Mouse (Mus musculus) embryonic facial prominence, embryonic 15.5 days (tissue): ENCODE results near the gene Gm47995. TPM values are rescaled to one million over a fixed set of nuclear protein-coding genes. Genes with fewer than 3 reads are reported as not detected.
"Not testable (repeated sequence)": the region's sequence is repeated elsewhere in the genome, so short reads cannot be mapped to it uniquely, and the experiment has no call there.

Experiments
- ATAC-seq: fragments of 200-750 bp; cut with Nextera tagmentation; 2 replicates; pipeline ENCODE4 v1.8.0; 2017; ENCODE audit warnings: low read depth, moderate TSS enrichment; ENCODE audit not compliant: insufficient number of reproducible peaks, low FRiP score, low TSS enrichment
- H3K27ac ChIP-seq: fragments of 300-500 bp; sonication (generic); replicated peaks from 2 replicates; pipeline ENCODE4 v1.5.1; 2015; ENCODE audit warnings: mild to moderate bottlenecking, inconsistent platforms
- H3K27me3 ChIP-seq: fragments of 300-500 bp; sonication (generic); 2 replicates; pipeline ENCODE4 v1.6.1; 2015; ENCODE audit warnings: inconsistent platforms
- H3K36me3 ChIP-seq: fragments of 300-500 bp; sonication (generic); 2 replicates; pipeline ENCODE4 v1.6.1; 2015; ENCODE audit warnings: mild to moderate bottlenecking, inconsistent platforms
- H3K4me1 ChIP-seq: fragments of 300-500 bp; sonication (generic); 2 replicates; pipeline ENCODE4 v1.6.1; 2015; ENCODE audit warnings: inconsistent platforms
- H3K4me2 ChIP-seq: fragments of 300-500 bp; sonication (generic); replicated peaks from 2 replicates; pipeline ENCODE4 v1.6.1; 2015; ENCODE audit warnings: mild to moderate bottlenecking, inconsistent platforms
- H3K4me3 ChIP-seq: fragments of 300-500 bp; sonication (generic); replicated peaks from 2 replicates; pipeline ENCODE4 v1.5.1; 2015; ENCODE audit warnings: mild to moderate bottlenecking, inconsistent platforms
- H3K9ac ChIP-seq: fragments of 300-500 bp; sonication (generic); 2 replicates; pipeline ENCODE4 v1.6.1; 2015; ENCODE audit warnings: inconsistent platforms
- H3K9me3 ChIP-seq: fragments of 300-500 bp; sonication (generic); replicated peaks from 2 replicates; pipeline ENCODE4 v1.6.1; 2016; ENCODE audit warnings: inconsistent platforms
- WGBS: fragments of 180-500 bp; shearing (Covaris S2); methylation state at CpG from one replicate; pipeline ENCODE4 v1.1.7; 2015; 5-methylcytosine and 5-hydroxymethylcytosine counted together
- polyA plus RNA-seq: library from polyadenylated mRNA; unstranded; fragments of >200 nt; fragmentation: Nextera tagmentation; extraction: Ambion mirVana; gene quantifications from 2 replicates; pipeline ENCODE4 v1.2.1, GENCODE M21; 2015

Gene Gm47995
- not detected in 2 replicates for polyA plus RNA-seq

DNA sequence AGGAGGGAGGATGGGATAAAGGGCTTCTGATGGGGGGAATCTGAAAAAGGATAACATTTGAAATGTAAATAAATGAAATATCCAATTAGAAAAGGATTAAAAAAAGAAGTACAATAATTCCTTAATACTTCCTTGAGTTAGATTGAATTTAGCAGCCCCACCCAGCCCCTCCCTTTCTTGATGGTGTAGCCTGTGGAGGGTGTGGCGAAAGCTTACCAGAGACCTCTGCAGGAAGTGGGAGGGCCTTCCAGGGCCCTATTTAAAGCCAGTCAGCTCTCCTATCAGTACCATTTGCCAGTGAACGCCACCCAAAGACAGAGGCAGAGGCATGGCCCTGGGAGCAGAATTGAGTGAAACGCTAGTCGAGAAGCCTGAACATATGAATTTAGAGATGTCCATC, at the start of gene Gm47995:
Gm47995 (plus strand) TSS at position 329 of the 400 bp plus-strand sequence.
- not testable (repeated sequence) for H3K36me3 ChIP-seq, H3K4me3 ChIP-seq, H3K27ac ChIP-seq, H3K9ac ChIP-seq, ATAC-seq, H3K4me2 ChIP-seq, H3K4me1 ChIP-seq, H3K27me3 ChIP-seq, H3K9me3 ChIP-seq
- WGBS, result 65% methylated on average over 2 of the region's 4 CpGs

DNA sequence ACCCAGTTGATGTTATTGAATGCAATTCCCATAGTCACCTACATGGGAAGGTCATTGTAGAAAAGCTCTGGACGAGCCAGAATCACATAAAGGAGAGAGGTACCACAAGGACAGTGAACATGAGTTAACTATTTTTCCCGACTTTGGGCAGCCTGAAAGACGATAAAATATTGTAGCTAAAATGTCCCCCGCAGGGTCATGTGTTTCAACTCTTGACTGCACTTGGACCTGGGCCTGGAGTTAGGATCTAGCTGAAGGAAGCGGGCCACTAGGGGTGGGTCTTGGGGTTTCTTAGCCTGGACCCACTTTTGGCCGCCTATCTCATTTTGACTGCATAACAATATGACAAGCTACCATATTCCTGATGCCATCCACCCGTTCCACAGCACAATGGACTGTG, 48.0 kb upstream of the Gm47995 start:
- Histone ChIP-seq H3K4me3 (no peak overlapping the region), H3K4me2 (no peak overlapping the region), H3K36me3 (no peaks in the 10 kb centered on the region), H3K27ac (no peak overlapping the region), H3K9ac (no peak overlapping the region), H3K9me3 (no peaks in the 10 kb centered on the region), H3K27me3 (no peaks in the 10 kb centered on the region), H3K4me1 (peaks cover 7% of the 10 kb centered on the region; the same call in 1 of the 2 replicates)
- no peak for ATAC-seq
- 90% methylated on average over 7 of the region's 7 CpGs for WGBS

DNA sequence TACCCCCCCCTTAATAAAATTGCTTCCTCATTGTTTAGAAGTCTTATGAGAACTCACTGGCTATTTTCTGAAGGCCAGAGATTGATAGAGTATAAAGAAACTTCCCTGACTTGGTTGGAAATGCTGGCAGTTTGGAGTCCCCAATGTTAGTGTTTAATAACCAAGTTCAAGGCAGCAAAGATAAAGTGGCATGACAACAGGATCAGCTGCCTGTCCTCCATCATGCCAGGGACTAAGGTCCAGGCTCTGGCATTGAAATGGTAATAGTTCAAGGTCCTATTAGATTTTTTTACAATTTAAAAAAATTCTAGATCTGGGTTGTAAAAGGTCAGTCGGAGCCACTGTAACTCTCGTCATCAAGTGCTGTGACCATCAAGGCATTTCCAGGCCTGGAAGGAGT, 47.2 kb upstream of the Gm47995 start:
- Histone ChIP-seq H3K4me3 (no peak overlapping the region), H3K27me3 (no peaks in the 10 kb centered on the region), H3K9me3 (no peaks in the 10 kb centered on the region), H3K36me3 (no peaks in the 10 kb centered on the region), H3K4me1 (peaks cover 7% of the 10 kb centered on the region; the same call in 1 of the 2 replicates), H3K4me2 (no peak overlapping the region), H3K27ac (no peak overlapping the region), H3K9ac (no peak overlapping the region)
- no peak for ATAC-seq
- 61% methylated on average over 2 of the region's 2 CpGs for WGBS

DNA sequence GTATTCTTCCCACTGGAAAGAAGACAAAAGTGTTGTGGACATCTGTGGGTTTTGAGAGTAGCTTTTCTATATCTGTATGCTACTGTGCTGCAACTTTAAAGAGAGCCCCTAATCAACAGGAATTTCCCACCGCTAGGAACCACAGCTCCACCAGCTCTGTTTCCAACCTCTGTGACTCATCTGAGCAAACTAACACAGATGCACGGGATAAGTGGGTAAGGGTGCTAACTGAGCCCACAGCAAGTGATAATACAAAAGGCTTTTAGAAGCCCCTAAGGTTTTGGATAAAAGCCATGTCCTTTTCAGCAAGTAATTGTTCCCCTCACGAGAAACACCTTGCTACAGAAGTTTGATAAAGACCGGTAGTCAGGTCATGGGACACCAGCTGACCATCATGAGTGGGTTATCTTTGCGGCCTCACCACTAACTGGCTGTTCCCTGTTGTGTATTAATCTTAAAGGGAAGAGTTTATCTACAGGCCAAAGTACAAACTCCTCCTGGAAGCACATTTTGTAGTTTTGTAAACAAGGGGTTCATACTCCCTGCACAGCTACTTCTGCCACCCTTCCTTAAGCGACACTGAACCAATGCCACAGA, 45.1 kb upstream of the Gm47995 start:
- no peaks in the 10 kb centered on the region for H3K9me3 ChIP-seq
- no peak for ATAC-seq
- WGBS, result 68% methylated on average over 6 of the region's 6 CpGs
- H3K36me3 ChIP-seq, result no peaks in the 10 kb centered on the region
- H3K4me2 ChIP-seq, result no peak overlapping the region
- no peak overlapping the region for H3K9ac ChIP-seq
- H3K4me3 ChIP-seq, result no peak overlapping the region
- H3K4me1 ChIP-seq, result peaks cover 7% of the 10 kb centered on the region; the same call in 1 of the 2 replicates
- no peaks in the 10 kb centered on the region for H3K27me3 ChIP-seq
- H3K27ac ChIP-seq, result no peak overlapping the region

DNA sequence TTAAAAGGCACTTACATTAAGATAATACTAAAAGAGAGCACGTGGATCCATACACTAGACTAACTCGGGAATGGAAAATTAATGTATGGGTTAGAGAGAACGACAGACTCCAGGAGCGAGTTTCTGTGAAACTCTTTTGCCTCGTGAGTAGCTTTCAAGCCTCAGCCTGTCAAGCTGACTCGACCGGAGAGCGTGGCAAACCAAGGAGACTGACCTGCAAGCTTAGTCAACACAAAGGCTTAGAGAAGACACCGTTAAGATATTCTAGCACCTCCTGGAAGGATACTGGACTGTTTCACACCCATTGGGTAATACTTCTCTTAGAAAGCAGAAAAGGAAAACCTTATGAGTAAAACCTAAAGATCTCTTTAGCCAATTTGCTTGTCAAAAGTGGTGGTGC, 44.1 kb upstream of the Gm47995 start:
- WGBS, result 84% methylated on average over 9 of the region's 9 CpGs
- H3K27ac ChIP-seq, H3K4me2 ChIP-seq, ATAC-seq, H3K27me3 ChIP-seq, H3K9ac ChIP-seq, H3K4me3 ChIP-seq, H3K9me3 ChIP-seq, H3K4me1 ChIP-seq, H3K36me3 ChIP-seq: not testable (repeated sequence)

DNA sequence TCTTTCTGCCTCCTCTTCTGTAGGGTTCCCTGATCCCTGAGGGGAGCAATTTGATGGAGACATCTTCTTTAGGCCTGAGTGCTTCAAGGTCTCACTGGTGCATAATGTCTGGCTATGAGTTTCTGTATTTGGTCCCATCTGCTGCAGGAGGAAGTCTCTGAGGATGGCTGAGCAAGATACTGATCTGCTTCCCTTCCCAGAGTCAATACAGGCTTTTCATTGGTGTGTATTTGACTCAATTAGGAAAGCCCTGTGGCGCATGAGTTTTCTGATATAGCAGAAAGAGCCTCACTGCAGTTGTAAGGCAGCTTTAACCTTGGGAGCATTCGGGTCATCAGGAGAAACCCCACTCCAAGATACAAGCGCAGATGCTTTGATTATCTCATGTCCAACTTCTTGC, 42.1 kb upstream of the Gm47995 start:
- ATAC-seq, result no peak
- H3K36me3 ChIP-seq, result no peaks in the 10 kb centered on the region
- no peak overlapping the region for H3K27ac ChIP-seq
- H3K9me3 ChIP-seq, result no peaks in the 10 kb centered on the region
- no peak overlapping the region for H3K9ac ChIP-seq
- H3K4me1 ChIP-seq, result peaks cover 7% of the 10 kb centered on the region; the same call in 1 of the 2 replicates
- no peak overlapping the region for H3K4me3 ChIP-seq
- H3K4me2 ChIP-seq, result no peak overlapping the region
- no peaks in the 10 kb centered on the region for H3K27me3 ChIP-seq
- WGBS, result 92% methylated on average over 3 of the region's 3 CpGs

DNA sequence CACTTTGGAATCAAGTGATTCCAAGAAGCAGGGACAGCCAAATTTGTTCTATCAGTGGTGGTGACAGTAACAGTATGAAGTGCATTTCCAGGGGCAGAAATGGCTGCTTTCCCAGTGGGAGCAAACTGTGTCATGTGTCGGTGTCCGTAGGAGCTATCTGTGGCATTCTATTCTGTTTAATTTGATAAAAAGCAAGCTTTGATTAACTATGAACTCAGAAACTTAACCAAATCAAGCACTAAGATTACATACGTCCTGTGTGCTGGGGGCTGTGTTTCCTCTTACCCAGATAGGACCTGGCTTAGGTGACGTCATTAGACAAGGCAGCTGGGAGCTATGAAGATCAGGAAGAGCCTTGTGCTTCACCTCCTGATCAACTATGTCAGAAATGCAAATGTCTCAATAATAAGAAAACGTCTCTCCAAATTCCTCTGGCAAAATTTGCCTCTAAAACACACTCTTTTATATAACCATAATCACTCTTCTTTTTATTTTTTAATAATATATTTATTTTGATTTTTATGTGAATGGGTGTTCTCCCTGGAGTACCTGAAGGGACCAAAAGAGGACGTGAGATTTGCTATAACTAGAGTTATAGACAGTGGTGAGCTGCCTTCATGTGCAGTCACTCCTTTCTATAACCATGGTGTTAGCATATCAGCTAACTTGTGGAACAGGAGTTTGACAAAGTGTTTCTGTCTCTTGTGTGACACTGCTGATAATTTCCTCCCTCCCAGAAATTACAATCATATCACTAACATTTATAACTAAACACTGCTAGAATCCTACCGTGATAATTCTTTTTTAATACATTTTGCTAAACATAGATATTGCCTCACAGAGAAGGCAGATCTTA, 41.2 kb upstream of the Gm47995 start:
- H3K27ac ChIP-seq, result no peak overlapping the region
- H3K4me2 ChIP-seq, result no peak overlapping the region
- no peaks in the 10 kb centered on the region for H3K36me3 ChIP-seq
- H3K4me1 ChIP-seq, result peaks cover 4% of the 10 kb centered on the region; the same call in 1 of the 2 replicates
- WGBS, result 70% methylated on average over 7 of the region's 7 CpGs
- no peaks in the 10 kb centered on the region for H3K9me3 ChIP-seq
- no peak for ATAC-seq
- no peak overlapping the region for H3K4me3 ChIP-seq
- no peaks in the 10 kb centered on the region for H3K27me3 ChIP-seq
- H3K9ac ChIP-seq, result no peak overlapping the region

DNA sequence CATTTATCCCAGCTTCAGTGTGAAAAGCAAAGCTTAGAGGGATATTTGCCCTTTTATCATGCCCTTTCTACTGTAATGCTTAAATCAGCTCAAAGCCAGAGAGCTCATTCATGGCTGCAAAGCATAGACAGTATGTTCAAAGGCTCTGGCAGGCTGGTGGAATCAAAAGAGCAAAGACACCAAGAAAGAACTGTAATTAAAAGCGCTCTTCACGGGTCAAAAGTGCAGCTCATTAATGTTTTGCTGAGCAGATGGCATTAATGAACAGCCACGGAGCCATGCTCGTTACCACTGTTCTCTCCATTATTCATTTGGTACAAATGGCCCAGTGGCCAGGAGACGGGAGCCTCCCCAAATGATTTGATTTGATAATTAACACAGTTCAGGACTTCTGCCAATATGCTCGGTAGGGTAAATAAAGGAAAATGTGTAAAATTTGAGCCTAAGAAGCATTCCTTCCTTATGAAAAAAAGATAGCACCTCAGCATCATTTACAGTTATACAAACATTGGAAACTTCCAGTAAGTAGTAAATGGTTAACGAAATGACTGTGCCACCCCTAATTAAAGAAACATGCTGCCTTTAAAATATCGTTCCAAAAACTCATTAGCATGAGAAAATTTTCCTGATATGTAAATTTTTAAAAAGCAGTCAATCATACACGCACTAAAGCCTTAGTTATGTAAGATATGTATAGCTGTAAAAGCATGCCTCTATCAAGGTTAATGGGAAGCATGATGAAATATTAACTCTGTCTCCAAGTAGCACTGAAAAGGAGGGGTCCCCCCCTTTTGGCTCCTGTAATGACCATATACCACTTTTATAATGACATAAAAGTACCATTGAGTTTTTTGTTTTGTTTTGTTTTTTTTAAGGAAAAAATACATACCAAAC, 40.0 kb upstream of the Gm47995 start:
- Histone ChIP-seq H3K27me3 (no peaks in the 10 kb centered on the region), H3K36me3 (no peaks in the 10 kb centered on the region), H3K4me3 (no peak overlapping the region), H3K4me2 (no peak overlapping the region), H3K27ac (no peak overlapping the region), H3K9me3 (no peaks in the 10 kb centered on the region), H3K4me1 (no peaks in the 10 kb centered on the region), H3K9ac (no peak overlapping the region)
- 59% methylated on average over 9 of the region's 9 CpGs for WGBS
- no peak for ATAC-seq

DNA sequence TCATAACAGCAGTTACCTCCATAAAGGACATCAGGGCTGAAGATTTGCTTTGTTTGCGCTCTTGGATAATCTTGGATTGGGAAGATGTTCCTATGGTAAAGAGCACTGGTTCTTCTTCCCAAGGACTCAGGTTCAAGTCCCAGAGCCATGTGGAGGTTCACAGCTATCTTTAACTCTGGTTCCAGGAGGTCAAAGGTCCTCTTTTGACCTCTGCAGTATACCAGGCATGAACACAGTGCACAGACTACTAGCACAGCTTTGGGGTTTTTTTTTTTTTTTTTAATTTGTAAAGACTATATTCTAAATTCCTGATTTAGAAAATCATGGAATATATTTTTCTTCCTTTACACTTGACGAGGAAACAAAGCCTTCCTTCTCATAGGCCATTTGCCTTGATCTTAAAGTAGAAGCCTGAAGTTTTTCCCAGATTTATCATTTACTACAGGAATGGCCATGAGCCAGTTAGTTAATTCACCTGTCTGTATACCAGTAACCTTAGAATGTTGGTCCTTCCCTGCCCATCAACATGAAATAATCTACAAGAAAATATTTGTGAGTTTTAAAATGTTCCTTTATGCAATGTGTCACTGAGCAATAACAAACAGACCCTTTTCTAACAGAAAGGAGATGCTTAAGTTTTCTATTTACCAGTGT, 39.3 kb upstream of the Gm47995 start:
- no peaks in the 10 kb centered on the region for H3K4me1 ChIP-seq
- no peak for ATAC-seq
- WGBS, result 91% methylated on average over 2 of the region's 2 CpGs
- no peaks in the 10 kb centered on the region for H3K9me3 ChIP-seq
- no peak overlapping the region for H3K9ac ChIP-seq
- no peak overlapping the region for H3K27ac ChIP-seq
- H3K4me2 ChIP-seq, result no peak overlapping the region
- H3K36me3 ChIP-seq, result no peaks in the 10 kb centered on the region
- H3K27me3 ChIP-seq, result no peaks in the 10 kb centered on the region
- no peak overlapping the region for H3K4me3 ChIP-seq

DNA sequence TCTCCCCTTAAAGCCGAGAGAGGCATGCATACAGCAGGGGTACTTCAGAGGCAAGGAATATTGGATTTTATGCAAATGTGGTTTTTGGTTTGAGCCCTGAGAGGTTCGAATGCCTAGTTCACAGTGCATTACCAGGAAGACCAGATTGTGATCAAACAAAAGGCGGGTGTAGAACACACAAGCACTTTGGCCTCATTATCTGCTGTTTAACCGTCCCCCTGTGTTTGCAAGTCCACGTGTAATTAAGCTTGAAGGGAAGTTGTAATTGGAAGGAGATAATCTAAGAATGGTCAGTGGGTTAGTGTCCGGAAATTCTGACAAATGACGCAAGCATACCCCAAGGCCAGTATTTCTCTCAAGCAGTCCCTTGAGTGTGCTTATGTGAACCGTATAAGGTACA, 32.2 kb upstream of the Gm47995 start:
- Histone ChIP-seq H3K9ac (no peak overlapping the region), H3K36me3 (no peaks in the 10 kb centered on the region), H3K9me3 (no peaks in the 10 kb centered on the region), H3K4me2 (no peak overlapping the region), H3K4me1 (no peaks in the 10 kb centered on the region), H3K27me3 (no peaks in the 10 kb centered on the region), H3K27ac (no peak overlapping the region), H3K4me3 (no peak overlapping the region)
- no peak for ATAC-seq
- 36% methylated on average over 8 of the region's 8 CpGs for WGBS
